Mouse (Mus musculus): ENCODE measurements at regions not wholly inside any gene's neighbourhood (a gene's known extent, or its start where the extent isn't known, plus 50 kb on each side); places are given as distances from the start of the nearest gene placed in this dataset.

- DNase-seq (ENCODE audit: low spot score in 2 of 2), result no peak
These were observed 54.5 kb downstream of the Gm10260 start for GRCm38 (mm10) chr13:97705926-97706325.

- DNase-seq (ENCODE audit: low spot score in 2 of 2), result no peak
These were observed 55.9 kb downstream of the Gm10260 start for GRCm38 (mm10) chr13:97704541-97704940.

- peak; percentile 40 to 63 for DNase-seq (ENCODE audit: low spot score in 2 of 2)
These were observed 61.5 kb downstream of the Gm10260 start for GRCm38 (mm10) chr13:97698967-97699366.

GRCm38 (mm10) chr13:97698317-97698716 lies 62.1 kb downstream of the Gm10260 start:
- no peak for DNase-seq (ENCODE audit: low spot score in 2 of 2)

GRCm38 (mm10) chr13:97697262-97697661 lies 63.2 kb downstream of the Gm10260 start:
- no peak for DNase-seq (ENCODE audit: low spot score in 2 of 2)

- DNase-seq (ENCODE audit: low spot score in 2 of 2), result no peak
These were observed 65.4 kb downstream of the Gm10260 start for GRCm38 (mm10) chr13:97695022-97695421.

GRCm38 (mm10) chr13:97694356-97694990 lies 66.0 kb downstream of the Gm10260 start:
- DNase-seq (ENCODE audit: low spot score in 2 of 2), result no peak

- DNase-seq (ENCODE audit: low spot score in 2 of 2), result no peak
These were observed 72.0 kb downstream of the Gm10260 start for GRCm38 (mm10) chr13:97688310-97688886.

- no peak for DNase-seq (ENCODE audit: low spot score in 2 of 2)
These were observed 76.6 kb downstream of the Gm10260 start for GRCm38 (mm10) chr13:97683836-97684235.

- no peak for DNase-seq (ENCODE audit: low spot score in 2 of 2)
These were observed 79.0 kb downstream of the Gm10260 start for GRCm38 (mm10) chr13:97681228-97681987.

- DNase-seq (ENCODE audit: low spot score in 2 of 2), result no peak
These were observed 80.0 kb downstream of the Gm10260 start for GRCm38 (mm10) chr13:97680283-97680896.

- no peak for DNase-seq (ENCODE audit: low spot score in 2 of 2)
These were observed 81.4 kb downstream of the Gm10260 start for GRCm38 (mm10) chr13:97678991-97679390.

- DNase-seq (ENCODE audit: low spot score in 2 of 2), result no peak
These were observed 83.8 kb downstream of the Gm10260 start for GRCm38 (mm10) chr13:97676536-97677048.

- no peak for DNase-seq (ENCODE audit: low spot score in 2 of 2)
These were observed 87.3 kb downstream of the Gm10260 start for GRCm38 (mm10) chr13:97673107-97673506.

- DNase-seq (ENCODE audit: low spot score in 2 of 2), result no peak
These were observed 88.3 kb downstream of the Gm10260 start for GRCm38 (mm10) chr13:97672038-97672675.

GRCm38 (mm10) chr13:97669366-97669765 lies 91.1 kb downstream of the Gm10260 start:
- no peak for DNase-seq (ENCODE audit: low spot score in 2 of 2)

GRCm38 (mm10) chr13:97668910-97669309 lies 91.5 kb downstream of the Gm10260 start:
- DNase-seq (ENCODE audit: low spot score in 2 of 2), result no peak

GRCm38 (mm10) chr13:97667313-97667712 lies 93.1 kb downstream of the Gm10260 start:
- no peak for DNase-seq (ENCODE audit: low spot score in 2 of 2)

- no peak for DNase-seq (ENCODE audit: low spot score in 2 of 2)
These were observed 93.7 kb downstream of the Gm10260 start for GRCm38 (mm10) chr13:97666761-97667160.

- DNase-seq (ENCODE audit: low spot score in 2 of 2), result no peak
These were observed 95.2 kb downstream of the Gm10260 start for GRCm38 (mm10) chr13:97665226-97665625.

- DNase-seq (ENCODE audit: low spot score in 2 of 2), result no peak
These were observed 97.7 kb downstream of the Gm10260 start for GRCm38 (mm10) chr13:97662741-97663140.

- DNase-seq (ENCODE audit: low spot score in 2 of 2), result no peak
These were observed 103.8 kb downstream of the Gm10260 start for GRCm38 (mm10) chr13:97656618-97657017.

All from spleen, postnatal 10 days (tissue).